12 mouse cellular contexts compared by ENCODE assay signal in the genomic region with DNA sequence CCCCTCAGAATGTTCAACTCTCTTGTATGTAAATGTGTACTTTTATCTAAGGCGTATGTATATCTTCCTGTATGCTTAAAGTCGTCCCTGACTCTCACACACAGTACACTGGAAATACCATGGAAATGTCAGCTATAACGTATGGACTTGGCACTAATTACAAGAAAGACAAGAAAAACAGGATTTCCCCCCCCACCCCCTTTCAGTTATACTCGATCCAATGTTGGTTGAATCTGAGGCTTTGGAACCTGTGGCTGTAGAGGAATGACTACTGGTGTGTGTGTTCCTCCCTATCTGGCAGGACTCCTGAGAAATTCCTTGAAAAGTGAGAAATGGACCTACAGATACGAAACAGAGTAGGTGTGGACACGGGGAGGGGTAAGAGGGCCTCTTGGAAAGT. TPM values are rescaled to one million over a fixed set of nuclear protein-coding genes. Genes with fewer than 3 reads are reported as not detected.
DNase-seq lines count a peak whose midpoint lies in the region; ATAC-seq and TF ChIP-seq lines count a peak whose summit lies in the region.
"Had no signal": no experiment of that assay in that cellular context is flagged by ENCODE, and none has a peak within 500 bp of the region (broad histone marks: within the 10 kb centered on the region; RNA-seq: fewer than 3 reads in every experiment).

No protein-coding gene starts in this region.

- no peak for TF ChIP-seq CTCF in lung, postnatal 0 days (IDR thresholded peaks at IDR 0.05)

- H3K4me3 ChIP-seq in heart, embryonic 13.5 days: no peak overlapping the region
- no peak overlapping the region for H3K4me3 ChIP-seq in lung, postnatal 0 days (ENCODE audit: low read depth, low read length)
- no peak overlapping the region for H3K4me3 ChIP-seq in intestine, embryonic 15.5 days (replicated peaks)
- no peak overlapping the region for H3K4me3 ChIP-seq in stomach, embryonic 16.5 days (replicated peaks; ENCODE audit: low read length)
- H3K4me3 ChIP-seq: hindbrain, embryonic 15.5 days; midbrain, embryonic 13.5 days had no signal

- H3K36me3 ChIP-seq in heart, embryonic 13.5 days: no peaks in the 10 kb centered on the region
- H3K36me3 ChIP-seq in lung, postnatal 0 days (ENCODE audit: insufficient read depth, low read length): no peaks in the 10 kb centered on the region
- no peaks in the 10 kb centered on the region for H3K36me3 ChIP-seq in intestine, embryonic 15.5 days
- H3K36me3 ChIP-seq in stomach, embryonic 16.5 days (ENCODE audit: control insufficient read depth, insufficient read depth, low read length): no peaks in the 10 kb centered on the region
- H3K36me3 ChIP-seq: hindbrain, embryonic 15.5 days; midbrain, embryonic 13.5 days had no signal

- peak overlapping the region; percentile 89 for H3K27ac ChIP-seq in heart, embryonic 13.5 days (replicated peaks)
- H3K27ac ChIP-seq in lung, postnatal 0 days (ENCODE audit: low read length): peak overlapping the region; percentile 74
- peak overlapping the region; percentile 82 for H3K27ac ChIP-seq in intestine, embryonic 15.5 days
- peak overlapping the region; percentile 91 for H3K27ac ChIP-seq in stomach, embryonic 16.5 days (ENCODE audit: low read length)
- H3K27ac ChIP-seq: hindbrain, embryonic 15.5 days had no signal

- TF ChIP-seq EP300 in lung, postnatal 0 days (IDR thresholded peaks at IDR 0.05): no peak

- WGBS in heart, embryonic 13.5 days: 59% methylated on average over 6 of the region's 6 CpGs
- WGBS in lung, postnatal 0 days: 36% methylated on average over 6 of the region's 6 CpGs
- 47% methylated on average over 6 of the region's 6 CpGs for WGBS in intestine, embryonic 15.5 days
- 46% methylated on average over 6 of the region's 6 CpGs for WGBS in stomach, embryonic 16.5 days

- peaks cover 42% of the 10 kb centered on the region for H3K4me1 ChIP-seq in heart, embryonic 13.5 days
- H3K4me1 ChIP-seq in lung, postnatal 0 days (ENCODE audit: insufficient read depth, low read depth, low read length): peaks cover 21% of the 10 kb centered on the region
- H3K4me1 ChIP-seq in intestine, embryonic 15.5 days (replicated peaks): peaks cover 26% of the 10 kb centered on the region
- H3K4me1 ChIP-seq in stomach, embryonic 16.5 days (ENCODE audit: control insufficient read depth, insufficient read depth, low read length): peaks cover 31% of the 10 kb centered on the region

- no peaks in the 10 kb centered on the region for H3K9me3 ChIP-seq in heart, embryonic 13.5 days
- H3K9me3 ChIP-seq in lung, postnatal 0 days (ENCODE audit: low read length): no peaks in the 10 kb centered on the region
- no peaks in the 10 kb centered on the region for H3K9me3 ChIP-seq in intestine, embryonic 15.5 days
- H3K9me3 ChIP-seq in stomach, embryonic 16.5 days (replicated peaks; ENCODE audit: control insufficient read depth, low read length): no peaks in the 10 kb centered on the region
- H3K9me3 ChIP-seq: hindbrain, embryonic 15.5 days; midbrain, embryonic 13.5 days had no signal

- no peak for ATAC-seq in heart, embryonic 13.5 days (ENCODE audit: extremely low read depth, insufficient number of reproducible peaks, low FRiP score, low TSS enrichment)
- no peak for ATAC-seq in lung, postnatal 0 days
- peak; percentile 16; the same call in 1 of the 2 replicates for ATAC-seq in intestine, embryonic 15.5 days
- ATAC-seq in stomach, embryonic 16.5 days (ENCODE audit: insufficient read depth, low FRiP score): peak; percentile 10; the same call in 1 of the 2 replicates
- no peak for ATAC-seq in frontal cortex, adult (ENCODE audit: low TSS enrichment)

- H3K9ac ChIP-seq in heart, embryonic 13.5 days: no peak overlapping the region
- H3K9ac ChIP-seq in lung, postnatal 0 days (replicated peaks; ENCODE audit: low read depth): no peak overlapping the region
- H3K9ac ChIP-seq in intestine, embryonic 15.5 days: no peak overlapping the region
- H3K9ac ChIP-seq in stomach, embryonic 16.5 days (ENCODE audit: low read length): no peak overlapping the region
- H3K9ac ChIP-seq: hindbrain, embryonic 15.5 days; liver, postnatal 0 days; midbrain, embryonic 13.5 days had no signal

- no peak overlapping the region for H3K4me2 ChIP-seq in heart, embryonic 13.5 days
- no peak overlapping the region for H3K4me2 ChIP-seq in lung, postnatal 0 days (replicated peaks; ENCODE audit: low read depth, low read length)
- no peak overlapping the region for H3K4me2 ChIP-seq in intestine, embryonic 15.5 days (replicated peaks)
- peak overlapping the region; percentile 39; the same call in 1 of the 2 replicates for H3K4me2 ChIP-seq in stomach, embryonic 16.5 days (ENCODE audit: low read depth, low read length)
- H3K4me2 ChIP-seq: hindbrain, embryonic 15.5 days; midbrain, embryonic 13.5 days had no signal

- H3K27me3 ChIP-seq in heart, embryonic 13.5 days (replicated peaks): no peaks in the 10 kb centered on the region
- no peaks in the 10 kb centered on the region for H3K27me3 ChIP-seq in lung, postnatal 0 days (replicated peaks; ENCODE audit: insufficient read depth, low read length)
- H3K27me3 ChIP-seq in intestine, embryonic 15.5 days (replicated peaks): no peaks in the 10 kb centered on the region
- H3K27me3 ChIP-seq in stomach, embryonic 16.5 days (ENCODE audit: control insufficient read depth, insufficient read depth, low read length): no peaks in the 10 kb centered on the region
- H3K27me3 ChIP-seq: hindbrain, embryonic 15.5 days; midbrain, embryonic 13.5 days had no signal

- DNase-seq in heart, adult 8-10 months (ENCODE audit: low spot score): no peak
- DNase-seq in lung, postnatal 0 days (ENCODE audit: low spot score): no peak
- no peak for DNase-seq in lung, postnatal 36 days
- DNase-seq in adrenal gland, postnatal 4 days (ENCODE audit: low spot score in 2 of 2): no peak
- DNase-seq: cerebellum, adult 9-11 months; liver, postnatal 0 days had no signal

RNA-seq across cellular contexts. Expression of gene Traf3ip3, which starts 13.2 kb away (rescaled TPM):
- polyA plus RNA-seq in heart, embryonic 13.5 days (2015; fragmentation: Nextera tagmentation; extraction: Ambion mirVana): 1.3 and 1.4 TPM in 2 replicates
- 1 to 10 TPM in 2 of 4 experiments, under 1 TPM in 2; 0.63 to 1.3 (median 0.96) TPM for total RNA-seq in heart, adult 8-10 months (2022)
- polyA plus RNA-seq in lung, postnatal 0 days (2015; fragmentation: Nextera tagmentation; extraction: Ambion mirVana): 3.0 and 3.6 TPM in 2 replicates
- polyA plus RNA-seq in intestine, embryonic 15.5 days (2015; fragmentation: Nextera tagmentation; extraction: Ambion mirVana): 3.8 and 4.1 TPM in 2 replicates
- 5.0 and 8.5 TPM in 2 replicates for polyA plus RNA-seq in stomach, embryonic 16.5 days (2015; fragmentation: Nextera tagmentation; extraction: Ambion mirVana)
- 1 to 10 TPM; 3.5 to 7.7 TPM for total RNA-seq in adrenal gland, postnatal 4 days (2021)

RNA-seq across cellular contexts. Expression of gene Lamb3, which starts 19.2 kb away (rescaled TPM):
- polyA plus RNA-seq in heart, embryonic 13.5 days (2015; fragmentation: Nextera tagmentation; extraction: Ambion mirVana): 2.3 and 2.5 TPM in 2 replicates
- 10 to 100 TPM; 10.7 to 16.0 (median 11.5) TPM for total RNA-seq in heart, adult 8-10 months (2022)
- 62.8 and 63.1 TPM in 2 replicates for polyA plus RNA-seq in lung, postnatal 0 days (2015; fragmentation: Nextera tagmentation; extraction: Ambion mirVana)
- polyA plus RNA-seq in intestine, embryonic 15.5 days (2015; fragmentation: Nextera tagmentation; extraction: Ambion mirVana): 3.9 and 4.4 TPM in 2 replicates
- 17.6 and 24.6 TPM in 2 replicates for polyA plus RNA-seq in stomach, embryonic 16.5 days (2015; fragmentation: Nextera tagmentation; extraction: Ambion mirVana)
- total RNA-seq in adrenal gland, postnatal 4 days (2021): 1 to 10 TPM; 1.4 to 1.7 TPM

RNA-seq across cellular contexts. Expression of gene A130010J15Rik, which starts 20.4 kb away (rescaled TPM):
- 11.1 and 12.8 TPM in 2 replicates for polyA plus RNA-seq in heart, embryonic 13.5 days (2015; fragmentation: Nextera tagmentation; extraction: Ambion mirVana)
- 1 to 10 TPM; 3.9 to 5.5 (median 4.8) TPM for total RNA-seq in heart, adult 8-10 months (2022)
- polyA plus RNA-seq in lung, postnatal 0 days (2015; fragmentation: Nextera tagmentation; extraction: Ambion mirVana): 8.3 and 8.4 TPM in 2 replicates
- 14.1 and 14.3 TPM in 2 replicates for polyA plus RNA-seq in intestine, embryonic 15.5 days (2015; fragmentation: Nextera tagmentation; extraction: Ambion mirVana)
- polyA plus RNA-seq in stomach, embryonic 16.5 days (2015; fragmentation: Nextera tagmentation; extraction: Ambion mirVana): 15.8 and 17.7 TPM in 2 replicates
- total RNA-seq in adrenal gland, postnatal 4 days (2021): 1 to 10 TPM; 4.8 to 5.7 TPM

RNA-seq across cellular contexts. Expression of gene Irf6, which starts 35.3 kb away (rescaled TPM):
- polyA plus RNA-seq in heart, embryonic 13.5 days (2015; fragmentation: Nextera tagmentation; extraction: Ambion mirVana): 5.9 and 6.2 TPM in 2 replicates
- total RNA-seq in heart, adult 8-10 months (2022): 1 to 10 TPM; 1.2 to 2.7 (median 1.8) TPM
- 14.3 and 17.0 TPM in 2 replicates for polyA plus RNA-seq in lung, postnatal 0 days (2015; fragmentation: Nextera tagmentation; extraction: Ambion mirVana)
- 77.3 and 81.9 TPM in 2 replicates for polyA plus RNA-seq in intestine, embryonic 15.5 days (2015; fragmentation: Nextera tagmentation; extraction: Ambion mirVana)
- polyA plus RNA-seq in stomach, embryonic 16.5 days (2015; fragmentation: Nextera tagmentation; extraction: Ambion mirVana): 74.0 and 91.4 TPM in 2 replicates
- 1 to 10 TPM; 3.6 to 4.7 TPM for total RNA-seq in adrenal gland, postnatal 4 days (2021)

RNA-seq across cellular contexts. Expression of gene Diexf, which starts 58.2 kb away (rescaled TPM):
- 4.9 and 5.7 TPM in 2 replicates for polyA plus RNA-seq in heart, embryonic 13.5 days (2015; fragmentation: Nextera tagmentation; extraction: Ambion mirVana)
- total RNA-seq in heart, adult 8-10 months (2022): 1 to 10 TPM; 7.4 to 9.8 (median 9.0) TPM
- polyA plus RNA-seq in lung, postnatal 0 days (2015; fragmentation: Nextera tagmentation; extraction: Ambion mirVana): 2.5 and 2.9 TPM in 2 replicates
- 7.5 and 9.7 TPM in 2 replicates for polyA plus RNA-seq in intestine, embryonic 15.5 days (2015; fragmentation: Nextera tagmentation; extraction: Ambion mirVana)
- polyA plus RNA-seq in stomach, embryonic 16.5 days (2015; fragmentation: Nextera tagmentation; extraction: Ambion mirVana): 6.6 and 6.8 TPM in 2 replicates
- total RNA-seq in adrenal gland, postnatal 4 days (2021): 10 to 100 TPM; 18.1 to 19.9 TPM

Comparison
In these comparisons a context has a peak if more than half of its experiments do, and no peak if none do; other contexts are left out.
1. ATAC-seq: peak in intestine, embryonic 15.5 days (single experiment) and stomach, embryonic 16.5 days (single experiment); none in heart, embryonic 13.5 days (single experiment), lung, postnatal 0 days (single experiment) and frontal cortex, adult (single experiment).
2. Peak in every context shown above with its lines, with median percentiles within 50 percentile points of each other: H3K27ac ChIP-seq.